Mouse (Mus musculus) G1E (cell line): ENCODE results near the gene Mettl5.

Experiments used
- CTCF ChIP-seq: IDR thresholded peaks from 2 replicates; pipeline ENCODE4 v1.5.1; 2012; ENCODE audit warnings: low read depth, low read length, inconsistent platforms, mixed read lengths
- GATA1 ChIP-seq: IDR thresholded peaks from 2 replicates; pipeline ENCODE4 v1.6.1; 2012; ENCODE audit warnings: borderline replicate concordance, low read length, inconsistent platforms, mixed read lengths
- GATA2 ChIP-seq: IDR thresholded peaks from 2 replicates; pipeline ENCODE4 v1.6.1; 2012; ENCODE audit warnings: low read depth, low read length, inconsistent platforms, borderline replicate concordance
- POLR2AphosphoS5 ChIP-seq: IDR thresholded peaks from 2 replicates; pipeline ENCODE4 v1.6.1; 2012; ENCODE audit warnings: low read depth, low read length, inconsistent platforms; ENCODE audit not compliant: insufficient replicate concordance
- TAL1 ChIP-seq: conservative IDR thresholded peaks from 2 replicates; pipeline ENCODE4 v1.6.1; 2012; ENCODE audit warnings: low read depth, low read length, inconsistent platforms, mixed read lengths

DNA sequence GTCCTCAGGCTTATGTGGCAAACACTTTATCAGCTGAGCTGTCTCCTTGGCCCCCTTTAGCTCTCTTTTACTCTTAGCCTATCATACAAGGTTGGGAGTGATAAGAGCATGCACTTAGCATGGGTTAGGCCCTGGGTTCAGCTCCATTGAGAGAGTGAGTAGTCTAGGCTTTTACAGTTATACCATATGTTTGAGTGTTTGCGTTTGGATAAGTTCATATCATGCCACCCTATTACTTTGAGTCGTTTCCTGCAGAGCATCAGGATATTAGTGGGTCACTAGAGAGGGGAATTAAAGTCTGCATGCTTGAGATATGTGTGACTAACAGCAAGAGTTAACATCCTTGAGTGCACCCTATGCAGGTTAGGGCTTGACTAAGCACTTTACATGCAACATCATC is 55.7 kb downstream of the Mettl5 start:
- TF ChIP-seq CTCF (no peak), GATA1 (no peak), TAL1 (no peak), POLR2AphosphoS5 (no peak), GATA2 (no peak)
